Mouse (Mus musculus) liver, embryonic 14.5 days (tissue): Measurements from ENCODE around the gene Pola1. TPM values are rescaled to one million over a fixed set of nuclear protein-coding genes. Genes with fewer than 3 reads are reported as not detected.

Experiments
- ATAC-seq: fragments of 200-750 bp; cut with Nextera tagmentation; 2 replicates; pipeline ENCODE4 v1.8.0; 2017; ENCODE audit warnings: moderate number of reproducible peaks, mild to moderate bottlenecking, moderate library complexity; ENCODE audit not compliant: insufficient read depth
- DNase-seq, 3 experiments: peaks; one replicate each; pipeline ENCODE4 v3.0.0-alpha.2; 2012 to 2013; ENCODE audit warnings: low read depth in 3 of 3, low spot score in 3 of 3
- H3K27ac ChIP-seq: fragments of 300-500 bp; sonication (generic); 2 replicates; pipeline ENCODE4 v1.5.1; 2014; ENCODE audit warnings: moderate library complexity, mild to moderate bottlenecking, control low read depth, inconsistent platforms
- H3K27me3 ChIP-seq: fragments of 300-500 bp; sonication (generic); 2 replicates; pipeline ENCODE4 v1.6.1; 2014; ENCODE audit warnings: mild to moderate bottlenecking, low read length, moderate library complexity; ENCODE audit not compliant: control insufficient read depth, insufficient read depth
- H3K36me3 ChIP-seq: fragments of 300-500 bp; sonication (generic); replicated peaks from 2 replicates; pipeline ENCODE4 v1.6.1; 2014; ENCODE audit warnings: low read depth; ENCODE audit not compliant: control insufficient read depth, insufficient read depth
- H3K4me1 ChIP-seq, 2 experiments: fragments of 200-500 bp in 1 of 2; fragments of 300-500 bp in 1 of 2; sonication (generic) in 1 of 2; replicated peaks; 2 replicates each; pipeline ENCODE4 v1.6.1; 2012 to 2014; ENCODE audit warnings: antibody characterized with exemption in 1 of 2, inconsistent platforms in 1 of 2, low read length in 1 of 2; ENCODE audit not compliant: control insufficient read depth in 2 of 2, insufficient read depth in 2 of 2
- H3K4me2 ChIP-seq: fragments of 300-500 bp; sonication (generic); 2 replicates; pipeline ENCODE4 v1.6.1; 2014; ENCODE audit warnings: low read depth, mild to moderate bottlenecking, control low read depth, moderate library complexity
- H3K4me3 ChIP-seq, 2 experiments: fragments of 200-500 bp in 1 of 2; fragments of 300-500 bp in 1 of 2; sonication (generic) in 1 of 2; 2 replicates each; pipeline ENCODE4 v1.5.1; 2012 to 2014; ENCODE audit warnings: low read depth in 2 of 2, low read length in 2 of 2, mild to moderate bottlenecking in 2 of 2, control low read depth in 1 of 2, inconsistent platforms in 1 of 2, moderate library complexity in 1 of 2; ENCODE audit not compliant: insufficient read depth in 1 of 2
- H3K9ac ChIP-seq: fragments of 300-500 bp; sonication (generic); replicated peaks from 2 replicates; pipeline ENCODE4 v1.6.1; 2014; ENCODE audit warnings: mild to moderate bottlenecking, control low read depth, moderate library complexity
- H3K9me3 ChIP-seq: fragments of 300-500 bp; sonication (generic); 2 replicates; pipeline ENCODE4 v1.6.1; 2016; ENCODE audit warnings: low read length, mixed read lengths; ENCODE audit not compliant: control insufficient read depth
- CTCF ChIP-seq: IDR thresholded peaks from 2 replicates; pipeline ENCODE4 v1.5.1; 2016; ENCODE audit warnings: antibody characterized with exemption, low read depth, control low read depth
- EP300 ChIP-seq: IDR thresholded peaks from 2 replicates; pipeline ENCODE4 v1.6.1; 2016; ENCODE audit warnings: antibody characterized with exemption, low read depth
- WGBS: fragments of 180-500 bp; shearing (Covaris S2); extraction: QIAGEN DNeasy Blood & Tissue Kit; methylation state at CpG from one replicate; pipeline ENCODE4 v1.1.7; 2014; ENCODE audit not compliant: insufficient replicate concordance; 5-methylcytosine and 5-hydroxymethylcytosine counted together
- polyA plus RNA-seq, 2 experiments: library from polyadenylated mRNA; depleted of rRNA in 1 of 2; stranded (reverse) in 1 of 2; unstranded in 1 of 2; fragments of >200 nt; fragmentation: Nextera tagmentation in 1 of 2; extraction: Ambion mirVana in 1 of 2; gene quantifications; 2 replicates each; pipeline versions ENCODE4 v1.2.1 to v1.2.3; 2012 to 2014

Gene Pola1
- polyA plus RNA-seq, 2 experiments, result 6.7 to 14.3 TPM

GRCm38 (mm10) chrX:93397089-93397488, 234.9 kb downstream of the Pola1 start:
- Histone ChIP-seq H3K9me3 (no peaks in the 10 kb centered on the region), H3K4me2 (no peak overlapping the region), H3K27me3 (no peaks in the 10 kb centered on the region), H3K9ac (no peak overlapping the region), H3K36me3 (no peaks in the 10 kb centered on the region), H3K4me3 (no peak overlapping the region), H3K27ac (no peak overlapping the region), H3K4me1 (peaks cover 0 to 7% of the 10 kb centered on the region in 2 experiments; a peak in 2 of 4 replicates)
- 18% methylated on average over 3 of the region's 3 CpGs for WGBS
- ATAC-seq, result peak; percentile 78
- peak; percentile 35 to 48 (median 47) for DNase-seq
- TF ChIP-seq CTCF (no peak), EP300 (peak; percentile 43)

- DNase-seq (no peak), ATAC-seq (no peak)
- WGBS, result 78% methylated on average over 9 of the region's 9 CpGs
- Histone ChIP-seq H3K4me3 (no peak overlapping the region), H3K9me3 (no peaks in the 10 kb centered on the region), H3K27ac (no peak overlapping the region), H3K36me3 (no peaks in the 10 kb centered on the region), H3K4me1 (no peaks in the 10 kb centered on the region), H3K4me2 (no peak overlapping the region), H3K9ac (no peak overlapping the region), H3K27me3 (no peaks in the 10 kb centered on the region)
- TF ChIP-seq EP300 (no peak), CTCF (no peak)
Observed at GRCm38 (mm10) chrX:93377285-93377972, 254.5 kb downstream of the Pola1 start.

- Histone ChIP-seq H3K27me3 (no peaks in the 10 kb centered on the region), H3K36me3 (no peaks in the 10 kb centered on the region), H3K4me3 (no peak overlapping the region), H3K9me3 (no peaks in the 10 kb centered on the region), H3K4me2 (no peak overlapping the region), H3K4me1 (no peaks in the 10 kb centered on the region), H3K27ac (no peak overlapping the region), H3K9ac (no peak overlapping the region)
- WGBS, result 43% methylated on average over 1 of the region's 1 CpGs
- ATAC-seq (no peak), DNase-seq (no peak)
- no peak for TF ChIP-seq CTCF
- no peak for TF ChIP-seq EP300
Observed at GRCm38 (mm10) chrX:93373503-93373902, 258.5 kb downstream of the Pola1 start.

- no peaks in the 10 kb centered on the region for H3K27me3 ChIP-seq
- H3K9me3 ChIP-seq, result no peaks in the 10 kb centered on the region
- H3K9ac ChIP-seq, result no peak overlapping the region
- WGBS, result 79% methylated on average over 1 of the region's 1 CpGs
- no peak for ATAC-seq
- no peak for TF ChIP-seq CTCF
- H3K4me3 ChIP-seq, result no peak overlapping the region
- H3K4me1 ChIP-seq, result no peaks in the 10 kb centered on the region
- H3K27ac ChIP-seq, result no peak overlapping the region
- no peaks in the 10 kb centered on the region for H3K36me3 ChIP-seq
- DNase-seq, result no peak
- H3K4me2 ChIP-seq, result no peak overlapping the region
Observed at GRCm38 (mm10) chrX:93369708-93370107, 262.2 kb downstream of the Pola1 start.

- Histone ChIP-seq H3K4me1 (no peaks in the 10 kb centered on the region), H3K36me3 (no peaks in the 10 kb centered on the region), H3K27me3 (no peaks in the 10 kb centered on the region), H3K27ac (no peak overlapping the region), H3K4me3 (no peak overlapping the region), H3K4me2 (no peak overlapping the region), H3K9me3 (no peaks in the 10 kb centered on the region), H3K9ac (no peak overlapping the region)
- no peak for DNase-seq
- 68% methylated on average over 3 of the region's 3 CpGs for WGBS
- no peak for ATAC-seq
- no peak for TF ChIP-seq EP300
- no peak for TF ChIP-seq CTCF
Observed at GRCm38 (mm10) chrX:93368211-93368610, 263.7 kb downstream of the Pola1 start.
